Mouse (Mus musculus) brain, embryonic 18.5 days (tissue): ENCODE data around the gene Gldn.

Experiments
- DNase-seq: peaks from one replicate; pipeline ENCODE4 v3.0.0-alpha.2; 2012; ENCODE audit warnings: low read depth, low spot score

The Gldn gene

GRCm38 (mm10) chr9:54286331-54286987 is at the start of gene Gldn:
TSS of gene Gldn (plus strand) at chr9:54286486.
- no peak for DNase-seq

- peak; percentile 32 for DNase-seq
Measured at GRCm38 (mm10) chr9:54244869-54245665, 41.2 kb upstream of the Gldn start.

GRCm38 (mm10) chr9:54264754-54265153 is 21.5 kb upstream of the Gldn start:
- DNase-seq: no peak

- DNase-seq: no peak
Measured at GRCm38 (mm10) chr9:54268010-54268409, 18.3 kb upstream of the Gldn start, which contains the start of gene Cyp19a1. TSS of gene Cyp19a1 (minus strand) at chr9:54268110.

GRCm38 (mm10) chr9:54269987-54270386 is 16.3 kb upstream of the Gldn start:
- DNase-seq: no peak

GRCm38 (mm10) chr9:54270889-54271288 is 15.4 kb upstream of the Gldn start:
- no peak for DNase-seq

GRCm38 (mm10) chr9:54275283-54275682 is 11.0 kb upstream of the Gldn start:
- no peak for DNase-seq

GRCm38 (mm10) chr9:54279046-54279589 is 7.2 kb upstream of the Gldn start:
- DNase-seq: no peak

- no peak for DNase-seq
Measured at GRCm38 (mm10) chr9:54287804-54288203, 1.5 kb downstream of the Gldn start.

GRCm38 (mm10) chr9:54299389-54299788 is 13.1 kb downstream of the Gldn start:
- DNase-seq: no peak

GRCm38 (mm10) chr9:54299792-54300191 is 13.5 kb downstream of the Gldn start:
- DNase-seq: no peak

- no peak for DNase-seq
Measured at GRCm38 (mm10) chr9:54301255-54301654, 15.0 kb downstream of the Gldn start.

- no peak for DNase-seq
Measured at GRCm38 (mm10) chr9:54308209-54308608, 21.9 kb downstream of the Gldn start.

GRCm38 (mm10) chr9:54308751-54309358 is 22.6 kb downstream of the Gldn start:
- DNase-seq: peak; percentile 3

- no peak for DNase-seq
Measured at GRCm38 (mm10) chr9:54316363-54316762, 30.1 kb downstream of the Gldn start.

GRCm38 (mm10) chr9:54323456-54323855 is 37.2 kb downstream of the Gldn start:
- no peak for DNase-seq

- no peak for DNase-seq
Measured at GRCm38 (mm10) chr9:54329201-54329600, 42.9 kb downstream of the Gldn start.

GRCm38 (mm10) chr9:54335582-54335981 is 49.3 kb downstream of the Gldn start:
- no peak for DNase-seq

GRCm38 (mm10) chr9:54336532-54337144 is 50.4 kb downstream of the Gldn start:
- DNase-seq: peak; percentile 51

- DNase-seq: no peak
Measured at GRCm38 (mm10) chr9:54342026-54342425, 55.7 kb downstream of the Gldn start.

- no peak for DNase-seq
Measured at GRCm38 (mm10) chr9:54356756-54357155, 70.5 kb downstream of the Gldn start.
